Comparison of ENCODE assay signal across 12 mouse cellular contexts in the genomic region with DNA sequence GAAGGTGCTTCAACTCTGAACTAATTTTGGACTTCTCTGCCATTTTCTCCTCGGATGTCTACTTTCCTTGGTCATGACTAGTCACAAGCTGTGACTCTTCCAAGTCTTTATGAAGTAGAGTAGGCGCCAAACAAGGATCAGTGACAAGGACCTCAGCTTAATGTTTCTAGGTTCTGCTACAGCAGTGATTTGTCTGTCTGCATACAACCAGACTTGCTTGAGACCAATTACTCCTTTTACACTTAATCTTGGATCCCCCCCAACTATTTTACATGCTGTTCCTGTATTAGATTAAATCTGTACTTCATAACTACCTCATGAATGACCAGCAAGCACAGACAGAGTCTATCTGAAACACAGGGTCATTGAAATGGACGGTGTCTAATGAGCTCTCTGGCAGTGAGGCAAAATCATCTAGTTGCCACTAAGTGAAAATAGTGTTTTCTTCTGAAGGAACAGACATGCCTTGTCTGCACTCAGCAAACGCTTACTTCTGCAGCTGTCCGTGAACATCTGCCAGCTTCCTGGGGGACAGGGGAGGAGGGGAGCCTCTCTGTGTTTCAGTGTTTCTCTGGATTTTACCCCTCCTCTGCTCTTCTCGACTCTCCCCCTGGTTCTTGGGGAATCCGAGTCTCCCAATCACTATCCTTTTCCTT.
DNase-seq lines count a peak whose midpoint lies in the region; ATAC-seq and TF ChIP-seq lines count a peak whose summit lies in the region.
"Had no signal": no experiment of that assay in that cellular context is flagged by ENCODE, and none has a peak within 500 bp of the region (broad histone marks: within the 10 kb centered on the region; RNA-seq: fewer than 3 reads in every experiment).

No protein-coding gene starts in this region.

- peak; percentile 24 for DNase-seq in gastrocnemius, adult 2 months
- no peak for DNase-seq in gastrocnemius, adult 8-10 months (ENCODE audit: low spot score in 2 of 2)
- peak; percentile 33 to 45 for DNase-seq in left cerebral cortex, postnatal 14 days (ENCODE audit: low spot score in 2 of 2)
- no peak for DNase-seq in left cerebral cortex, adult 11 months (ENCODE audit: low spot score)
- no peak for DNase-seq in stomach, postnatal 0 days (ENCODE audit: low spot score)
- DNase-seq in embryo, embryonic 11 days: no peak
- no peak for DNase-seq in kidney, postnatal 14 days
- DNase-seq: kidney, postnatal 10 days; liver had no signal

- 58% methylated on average over 7 of the region's 7 CpGs for WGBS in stomach, embryonic 14.5 days
- 61% methylated on average over 7 of the region's 7 CpGs for WGBS in stomach, postnatal 0 days

- 0 out of 2 replicates have a peak, but pooled peaks have one; percentile 28 for ATAC-seq in stomach, embryonic 14.5 days (ENCODE audit: insufficient number of reproducible peaks, insufficient read depth, low FRiP score, low read depth)
- no peak for ATAC-seq in stomach, postnatal 0 days (ENCODE audit: low FRiP score, low TSS enrichment)

- no peak overlapping the region for H3K4me3 ChIP-seq in gastrocnemius, adult 2 months
- no peak overlapping the region for H3K4me3 ChIP-seq in stomach, embryonic 14.5 days (ENCODE audit: low read depth, low read length)
- no peak overlapping the region for H3K4me3 ChIP-seq in stomach, postnatal 0 days (ENCODE audit: low read depth, low read length)
- H3K4me3 ChIP-seq: erythroblast, embryonic 14.5 days; myocyte had no signal

- H3K36me3 ChIP-seq in stomach, embryonic 14.5 days (ENCODE audit: control insufficient read depth, insufficient read depth, low read length): no peaks in the 10 kb centered on the region
- no peaks in the 10 kb centered on the region for H3K36me3 ChIP-seq in stomach, postnatal 0 days (ENCODE audit: control insufficient read depth, insufficient read depth, low read length)

- H3K9me3 ChIP-seq in stomach, embryonic 14.5 days (ENCODE audit: control insufficient read depth, low read depth, low read length): no peaks in the 10 kb centered on the region
- no peaks in the 10 kb centered on the region for H3K9me3 ChIP-seq in stomach, postnatal 0 days (ENCODE audit: control insufficient read depth, low read length)

- H3K27ac ChIP-seq in gastrocnemius, adult 2 months: peak overlapping the region; percentile 43; the same call in 1 of the 2 replicates
- 0 out of 2 replicates have a peak overlapping the region, but pooled peaks have one; percentile 2 for H3K27ac ChIP-seq in stomach, embryonic 14.5 days (ENCODE audit: low read length)
- H3K27ac ChIP-seq in stomach, postnatal 0 days (replicated peaks): no peak overlapping the region

- no peak overlapping the region for H3K4me2 ChIP-seq in stomach, embryonic 14.5 days (replicated peaks; ENCODE audit: low read depth, low read length)
- H3K4me2 ChIP-seq in stomach, postnatal 0 days (replicated peaks; ENCODE audit: low read depth): no peak overlapping the region

- intact Hi-C loops in gastrocnemius, adult 2 months (cut with DNase I): loop anchor here (5.0 kb wide), 1 partner anchor 72 kb away; no protein-coding TSS in a partner anchor
- intact Hi-C loops in left cerebral cortex, postnatal 14 days (cut with DNase I): no loop called here

- no peak overlapping the region for H3K9ac ChIP-seq in stomach, embryonic 14.5 days (replicated peaks; ENCODE audit: low read depth, low read length)
- no peak overlapping the region for H3K9ac ChIP-seq in stomach, postnatal 0 days (ENCODE audit: low read length)

- no peak for TF ChIP-seq EP300 in stomach, postnatal 0 days (optimal IDR thresholded peaks at IDR 0.05)

- TF ChIP-seq CTCF in gastrocnemius, adult 2 months (IDR thresholded peaks at IDR 0.05): no peak
- TF ChIP-seq CTCF in stomach, postnatal 0 days (IDR thresholded peaks at IDR 0.05; ENCODE audit: low read depth): no peak

- H3K4me1 ChIP-seq in stomach, embryonic 14.5 days (ENCODE audit: control insufficient read depth, insufficient read depth, low read length): no peaks in the 10 kb centered on the region
- no peaks in the 10 kb centered on the region for H3K4me1 ChIP-seq in stomach, postnatal 0 days (replicated peaks; ENCODE audit: control insufficient read depth, insufficient read depth)

- no peaks in the 10 kb centered on the region for H3K27me3 ChIP-seq in stomach, embryonic 14.5 days (ENCODE audit: control insufficient read depth, insufficient read depth, low read length)
- no peaks in the 10 kb centered on the region for H3K27me3 ChIP-seq in stomach, postnatal 0 days (ENCODE audit: control insufficient read depth, insufficient read depth, low read length)

Comparison
In these comparisons a context has a peak if more than half of its experiments do, and no peak if none do; other contexts are left out.
1. DNase-seq: peak in gastrocnemius, adult 2 months (single experiment) and left cerebral cortex, postnatal 14 days (2 of 2); none in gastrocnemius, adult 8-10 months (0 of 2), left cerebral cortex, adult 11 months (single experiment), stomach, postnatal 0 days (single experiment), embryo, embryonic 11 days (single experiment) and kidney, postnatal 14 days (single experiment).